Mouse (Mus musculus): ENCODE data around the gene Slc12a4.

Gene Slc12a4

DNA sequence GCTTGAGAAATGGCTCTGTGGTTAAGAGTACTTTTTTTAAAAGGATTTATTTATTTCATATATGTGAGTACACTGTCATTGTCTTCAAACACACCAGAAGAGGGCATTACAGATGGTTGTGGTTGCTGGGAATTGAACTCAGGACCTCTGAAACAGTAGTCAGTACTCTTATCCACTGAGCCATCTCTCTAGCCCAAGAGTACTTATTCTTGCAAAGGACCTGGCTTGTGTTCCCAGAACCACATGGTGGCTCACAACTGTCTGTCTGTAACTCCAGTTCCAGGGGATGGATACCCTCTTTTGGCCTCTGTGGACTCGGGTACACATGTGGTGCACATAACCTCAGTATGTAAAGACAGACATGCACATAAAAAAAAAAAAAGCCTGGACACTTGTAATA lies 3.5 kb upstream of the Slc12a4 start:
- in situ Hi-C loops (cut with MboI, MseI): no loop called here

DNA sequence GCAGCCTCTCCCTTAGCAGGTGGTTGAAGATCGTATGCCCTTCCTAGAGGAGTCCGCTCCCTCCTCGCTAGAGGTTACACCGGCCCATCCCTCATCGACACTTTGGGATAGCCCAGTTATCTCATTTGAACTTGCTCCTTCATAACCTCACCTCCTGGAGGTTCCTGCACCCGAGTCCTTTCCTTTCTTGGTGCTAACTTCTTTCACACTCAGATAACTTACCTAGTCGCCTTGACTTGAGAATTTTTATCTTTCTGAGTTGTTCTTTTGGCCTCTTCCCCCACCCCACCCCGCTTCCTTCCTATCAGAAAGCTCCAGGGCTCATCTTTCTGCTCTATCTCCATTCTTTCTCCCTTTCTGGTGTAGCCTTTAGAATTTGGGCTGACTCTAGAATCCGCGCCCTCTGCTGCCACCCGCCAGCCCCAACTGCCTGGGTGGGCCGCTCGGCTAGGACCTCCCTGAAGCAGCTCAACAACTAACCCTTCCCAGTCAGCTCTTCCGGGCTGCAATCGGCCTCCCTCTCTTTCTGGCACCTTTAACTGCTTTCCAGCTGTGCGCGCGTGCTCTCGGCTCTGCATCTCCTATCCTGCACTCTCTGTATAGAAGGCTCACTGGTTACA lies 905 bp upstream of the Slc12a4 start:
- in situ Hi-C loops (cut with MboI, MseI): no loop called here

DNA sequence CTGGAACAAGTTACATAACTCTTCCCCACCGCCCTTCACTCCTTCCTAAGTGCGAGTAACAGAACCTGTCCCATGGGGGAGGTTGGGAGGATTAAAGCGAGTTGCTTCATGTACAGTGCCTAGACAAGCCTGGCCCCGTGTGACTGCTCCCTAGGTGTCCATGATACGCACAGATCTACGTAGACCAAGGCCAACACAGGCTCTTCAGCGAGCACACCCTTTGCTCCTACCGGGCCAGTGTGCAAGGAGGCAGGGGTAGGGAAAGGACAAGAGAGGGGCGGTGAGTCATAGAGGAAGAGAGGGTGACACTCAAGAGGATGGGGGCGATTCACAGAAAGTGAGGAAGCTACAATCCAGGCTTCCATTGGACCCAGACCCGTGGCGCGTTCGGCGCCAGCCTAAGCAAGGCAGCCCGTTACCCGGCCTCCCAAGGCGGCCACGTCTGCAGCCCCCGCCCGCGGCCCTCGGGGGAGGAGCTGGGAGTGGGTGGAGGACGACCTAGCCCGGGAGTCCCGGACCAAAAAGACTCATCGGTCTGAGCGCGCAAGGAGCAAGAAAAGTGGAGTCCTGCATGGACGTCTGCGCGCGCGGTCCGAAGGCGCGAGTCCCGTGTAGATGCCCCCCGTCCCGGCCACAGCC lies 512 bp downstream of the Slc12a4 start:
- in situ Hi-C loops (cut with MboI, MseI): no loop called here

DNA sequence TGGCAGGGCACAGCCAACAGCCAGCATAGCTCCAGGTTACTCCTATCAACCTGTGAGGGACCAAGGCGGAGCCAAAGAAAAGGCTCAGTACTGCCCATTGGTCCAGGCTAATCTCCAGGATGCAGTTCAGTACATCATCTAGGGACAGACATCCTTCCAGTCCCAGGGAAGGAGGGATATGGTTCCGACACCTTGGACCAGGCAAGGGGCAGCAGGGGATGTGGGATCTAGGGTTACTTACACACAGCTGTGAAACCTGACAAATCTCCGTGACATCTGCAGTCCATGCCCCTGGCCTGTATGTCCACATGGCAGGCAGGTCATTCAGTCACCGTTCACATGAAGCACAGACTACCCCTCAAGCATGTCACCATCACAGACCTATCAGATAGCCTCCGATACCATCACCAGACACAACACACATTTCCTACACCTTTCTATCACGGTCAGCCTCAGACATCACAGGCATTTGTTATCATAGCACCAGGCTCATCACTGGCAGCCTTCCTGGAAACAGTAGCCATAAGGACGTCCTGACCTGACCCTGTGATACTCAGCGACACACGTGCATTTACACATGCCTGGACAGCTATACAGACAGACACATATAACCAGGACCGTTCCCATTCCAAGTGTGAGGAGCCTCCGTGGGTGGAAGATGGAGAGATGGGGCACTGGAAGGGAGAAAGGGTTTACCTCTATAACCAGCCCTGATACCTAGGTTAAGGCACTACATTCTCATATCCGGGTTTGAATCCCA lies 1.2 kb downstream of the Slc12a4 start:
- in situ Hi-C loops (cut with MboI, MseI): no loop called here

DNA sequence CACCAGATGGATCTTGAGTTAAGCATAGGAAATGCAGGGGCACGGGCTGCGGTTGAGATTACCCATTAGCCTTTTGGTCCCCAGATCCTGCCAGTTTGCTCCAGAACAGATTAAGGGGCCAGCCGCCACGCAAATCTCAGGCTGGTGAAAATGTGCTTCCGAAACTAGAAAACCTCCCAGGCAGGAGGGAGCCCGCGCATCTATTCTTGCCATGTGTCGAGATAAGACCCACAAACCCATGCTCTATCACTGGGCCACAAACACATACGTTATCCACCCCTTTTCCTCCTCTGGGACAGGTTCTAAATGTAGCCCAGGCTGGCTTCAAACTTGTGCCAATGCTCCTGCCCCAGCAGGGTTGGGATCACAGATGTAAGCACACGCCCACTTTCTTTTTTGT lies 4.4 kb downstream of the Slc12a4 start:
- in situ Hi-C loops (cut with MboI, MseI): no loop called here

DNA sequence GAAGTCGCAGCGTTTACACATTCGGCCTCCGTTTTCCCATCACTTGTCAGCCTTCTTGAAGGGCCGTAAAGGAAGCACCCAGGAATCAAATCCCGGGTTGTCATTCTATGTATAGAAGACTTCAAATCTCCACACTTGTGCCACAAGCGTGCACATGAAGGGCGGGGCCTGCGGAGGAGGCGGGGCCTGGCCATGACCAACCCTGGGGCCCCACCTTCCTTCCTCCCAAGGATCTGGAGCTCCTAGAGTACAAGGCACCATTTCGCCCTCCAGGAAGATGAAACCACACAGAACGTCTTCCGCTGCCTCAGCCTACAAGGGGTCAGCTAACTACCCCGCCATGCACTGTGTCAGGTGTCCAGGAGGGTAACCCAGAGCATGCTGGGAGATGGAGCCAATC lies 4.8 kb downstream of the Slc12a4 start:
- in situ Hi-C loops (cut with MboI, MseI): no loop called here

DNA sequence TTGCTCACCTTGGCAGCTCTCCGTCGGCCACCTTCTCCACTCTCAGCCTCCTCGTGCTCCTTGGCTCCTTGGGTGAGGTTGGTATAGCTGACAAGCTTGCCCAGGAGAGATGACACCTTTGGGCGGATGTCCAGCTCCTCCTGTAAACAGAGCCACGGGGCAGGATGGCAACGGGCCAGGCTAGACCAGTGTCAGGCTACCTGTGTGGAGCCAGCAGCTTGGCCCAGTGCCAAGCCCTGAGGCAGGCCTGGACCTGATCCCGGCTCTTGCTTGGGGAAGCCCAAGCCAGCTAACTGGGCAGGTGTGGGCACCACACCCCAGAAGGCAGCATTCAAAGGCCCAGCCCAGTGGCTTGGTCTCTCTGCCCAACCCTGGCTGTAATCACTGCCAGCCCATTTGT lies 6.5 kb downstream of the Slc12a4 start:
- in situ Hi-C loops (cut with MboI, MseI): no loop called here

DNA sequence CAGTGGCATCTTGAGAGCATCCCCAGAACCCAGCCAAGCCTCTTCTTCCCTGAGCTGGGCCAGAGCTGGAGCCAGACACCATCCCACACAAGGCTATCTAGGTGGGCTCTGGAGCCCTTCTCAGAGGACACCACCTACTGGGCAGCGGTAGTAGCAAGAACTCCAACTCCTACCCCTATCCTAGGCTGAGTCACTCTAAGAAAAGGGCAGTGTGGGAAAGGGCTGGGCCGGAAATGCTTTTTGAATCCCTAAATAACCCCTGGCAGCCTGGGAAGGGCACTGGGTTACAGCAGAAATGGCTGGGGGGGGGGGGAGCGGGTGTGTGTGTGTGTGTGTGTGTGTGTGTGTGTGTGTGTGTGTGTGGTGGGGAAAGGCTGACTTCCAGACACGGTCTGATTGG lies 8.1 kb downstream of the Slc12a4 start:
- in situ Hi-C loops (cut with MboI, MseI): no loop called here

DNA sequence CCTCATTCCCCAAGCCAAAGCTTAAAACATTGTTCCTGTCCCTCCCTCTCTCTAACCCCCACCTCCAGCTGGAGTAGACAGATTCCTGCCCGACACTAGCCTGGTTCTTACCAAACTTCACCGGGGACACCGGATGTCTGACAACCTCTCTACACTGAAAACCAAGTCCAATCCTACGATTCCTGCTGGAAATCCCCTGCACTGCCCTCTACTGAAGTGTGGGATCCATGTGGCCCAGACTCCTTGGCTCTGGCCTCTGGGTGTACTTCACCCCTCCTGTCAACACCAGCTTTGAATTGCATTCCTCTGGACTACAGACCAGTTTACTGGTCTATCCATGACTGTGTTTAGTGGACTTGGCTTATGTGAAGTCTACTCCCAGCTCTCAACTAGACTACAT lies 9.3 kb downstream of the Slc12a4 start:
- in situ Hi-C loops (cut with MboI, MseI): no loop called here

DNA sequence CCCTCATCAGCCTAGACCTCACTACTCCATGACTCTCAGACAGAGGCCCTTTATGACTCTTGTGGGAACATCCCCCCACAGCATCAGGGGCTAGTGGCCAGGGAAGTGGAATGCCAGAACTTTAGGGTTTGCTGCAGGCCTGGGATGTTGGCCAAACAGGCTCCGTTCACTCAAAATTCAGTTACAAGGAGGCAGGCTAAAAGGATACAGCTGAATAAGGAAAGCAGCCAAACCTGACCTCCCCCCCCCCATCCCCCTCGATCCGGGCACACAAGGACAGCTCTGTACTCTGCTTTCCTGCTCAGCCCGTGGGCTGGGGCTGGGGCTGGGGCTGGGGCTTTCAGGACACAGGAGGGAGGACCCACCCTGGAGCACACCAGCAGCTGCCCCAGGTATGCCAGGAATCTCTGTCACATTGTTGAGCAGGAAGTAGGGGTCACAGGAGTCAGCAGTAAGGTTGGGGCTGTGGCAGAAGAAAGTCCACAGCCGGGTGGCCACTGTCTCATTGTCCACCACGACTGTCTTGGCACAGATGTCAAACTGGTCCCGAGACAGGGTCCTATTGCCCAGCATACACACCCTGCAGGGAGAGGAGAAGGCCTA lies 14.7 kb downstream of the Slc12a4 start:
- in situ Hi-C loops (cut with MboI, MseI): no loop called here

DNA sequence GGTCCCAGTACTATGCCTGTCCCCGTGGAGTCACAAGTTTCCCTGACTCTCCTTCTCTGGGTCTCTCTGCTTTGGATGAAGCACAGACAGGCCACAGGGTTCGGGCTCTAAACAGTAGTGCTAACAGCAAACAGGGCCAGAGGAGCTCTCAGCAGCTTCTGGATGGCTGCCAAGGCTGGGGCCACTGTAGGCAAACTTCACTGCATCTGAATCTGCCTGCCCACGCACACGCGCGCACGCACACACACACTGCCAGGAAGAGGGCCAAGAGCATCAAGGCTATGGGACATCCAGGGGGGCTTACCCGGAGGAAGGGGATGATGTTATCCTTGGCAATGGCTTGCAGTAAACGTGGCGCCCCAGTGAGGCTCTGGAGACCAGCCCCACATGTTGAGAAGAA lies 16.5 kb downstream of the Slc12a4 start:
- in situ Hi-C loops (cut with MboI, MseI): no loop called here

DNA sequence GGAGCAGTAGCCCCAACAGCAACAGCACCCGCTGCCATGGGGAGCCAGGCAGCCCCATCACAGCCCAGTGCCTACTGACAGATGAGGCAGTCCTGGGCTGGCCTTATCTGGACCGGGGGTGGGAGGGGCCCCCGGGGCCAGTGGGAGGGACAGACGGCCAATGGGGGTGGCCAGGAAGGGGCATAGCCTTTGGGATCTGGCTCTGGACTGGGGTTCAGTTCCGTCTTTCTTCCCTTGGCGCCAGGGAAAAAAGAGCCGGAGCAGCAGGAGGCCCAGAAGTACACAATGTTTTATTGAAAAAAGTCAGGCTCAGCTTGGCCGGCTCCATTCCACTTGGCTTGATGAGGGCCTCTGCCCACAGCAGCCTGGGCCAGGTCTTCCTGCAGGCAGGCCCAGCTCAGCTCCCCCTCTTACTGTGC lies 22.6 kb downstream of the Slc12a4 start, which contains the start of gene Lcat:
Gene Lcat (minus strand): TSS at position 62 of the 419 bp plus-strand sequence.
- in situ Hi-C loops (cut with MboI, MseI): no loop called here

DNA sequence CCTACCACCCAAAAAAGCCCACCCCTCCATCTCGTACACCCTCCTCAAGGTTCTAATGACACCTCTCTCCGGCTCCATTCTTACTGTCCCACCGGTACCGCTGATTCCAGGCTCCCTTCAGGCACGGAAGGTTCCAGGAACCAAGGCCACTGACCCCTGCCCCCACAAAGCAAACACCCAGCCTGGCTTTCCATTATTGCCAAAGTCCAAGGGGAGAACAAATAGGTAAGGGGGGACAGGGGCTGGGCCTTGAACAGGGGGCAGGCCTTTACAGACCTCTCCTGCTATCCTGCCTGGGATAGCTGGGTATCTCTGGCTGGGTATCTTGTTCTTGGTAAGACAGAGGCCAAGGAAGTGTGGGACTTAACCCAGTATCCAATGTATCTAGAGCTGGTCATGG lies 23.4 kb downstream of the Slc12a4 start:
- in situ Hi-C loops (cut with MboI, MseI): no loop called here

DNA sequence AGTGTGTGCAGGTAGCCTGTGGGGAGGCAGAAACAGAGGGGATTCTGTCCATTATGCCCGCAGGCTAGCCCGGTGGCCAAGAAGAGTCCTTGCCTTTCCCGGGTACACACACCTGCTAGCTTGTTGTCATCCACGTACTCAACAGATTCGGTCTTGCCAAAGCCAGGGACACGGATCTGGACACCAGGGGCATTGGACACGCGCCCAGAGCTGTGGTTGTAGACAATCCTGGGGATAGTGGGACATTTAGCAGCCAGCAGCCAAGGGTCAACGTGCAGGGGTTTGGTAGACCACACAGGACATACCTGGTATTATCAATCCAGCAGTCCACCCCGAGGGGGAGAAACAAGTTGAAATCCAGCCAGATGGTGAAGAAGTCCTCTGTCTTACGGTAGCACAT lies 23.9 kb downstream of the Slc12a4 start:
- in situ Hi-C loops (cut with MboI, MseI): no loop called here

DNA sequence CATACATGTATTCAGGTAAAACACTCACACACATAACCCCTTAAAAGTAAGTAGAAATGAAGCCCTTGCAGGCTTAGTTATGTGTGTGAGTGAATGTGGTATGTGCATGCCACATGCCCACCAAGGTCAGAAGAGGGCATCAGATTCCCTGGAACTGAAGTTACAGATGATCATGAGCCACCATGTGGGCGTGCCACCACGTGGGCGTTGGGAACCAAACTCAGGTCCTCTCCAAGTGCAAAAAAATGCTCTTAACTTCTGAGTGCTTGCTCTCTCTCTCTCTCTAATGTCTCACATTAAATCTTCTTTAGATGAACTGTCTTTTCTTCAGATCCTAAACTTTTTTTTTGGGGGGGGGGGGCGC lies 27.6 kb downstream of the Slc12a4 start, which contains the start of gene Psmb10:
Gene Psmb10 (minus strand): TSS at position 139 of the 364 bp plus-strand sequence.
- in situ Hi-C loops (cut with MboI, MseI): loop anchor here (5.0 kb wide), 1 partner anchor 231 kb away; the partner anchor contains the start of genes 4933405L10Rik and Enkd1

DNA sequence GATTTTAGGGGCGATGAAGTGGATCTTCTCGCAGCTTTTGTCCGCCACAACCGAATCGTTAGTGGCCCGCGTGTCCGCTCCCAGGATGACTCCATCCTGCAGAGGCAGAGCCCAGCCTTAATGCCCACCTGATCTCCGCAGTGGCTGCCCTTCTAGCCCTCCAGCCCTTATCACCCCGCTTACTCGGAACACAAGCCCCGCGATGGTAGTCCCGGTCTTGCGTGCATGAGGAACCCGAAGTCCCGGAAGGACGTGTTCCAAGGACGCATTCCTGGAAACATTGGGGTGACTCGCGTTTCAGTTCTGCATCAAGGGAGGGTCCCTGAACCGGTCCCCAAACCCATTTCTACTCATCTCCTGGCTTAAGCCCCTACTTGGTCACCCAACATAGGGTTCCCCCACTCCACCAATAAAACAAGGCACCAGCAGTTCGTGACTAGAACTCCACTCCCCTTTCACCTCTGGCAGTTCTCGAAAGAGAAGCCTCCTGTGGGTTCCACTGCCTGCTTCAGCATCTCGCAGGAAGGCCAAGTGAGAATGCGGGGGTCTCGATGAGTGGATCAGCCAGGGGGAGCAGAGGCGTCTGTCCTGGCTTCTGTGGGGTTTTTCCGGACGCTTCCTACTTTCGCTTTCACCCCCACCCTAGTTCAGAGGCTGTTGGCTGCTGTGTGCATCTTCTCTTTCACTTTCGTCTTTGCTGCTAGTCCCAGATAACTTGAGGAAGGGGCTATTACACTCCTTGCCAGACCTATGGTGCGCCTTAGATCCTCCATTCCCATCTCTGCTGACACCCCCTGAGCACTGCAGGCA lies 28.2 kb downstream of the Slc12a4 start:
- in situ Hi-C loops (cut with MboI, MseI): loop anchor here (5.0 kb wide), 1 partner anchor 230 kb away; the partner anchor contains the start of genes 4933405L10Rik and Enkd1

DNA sequence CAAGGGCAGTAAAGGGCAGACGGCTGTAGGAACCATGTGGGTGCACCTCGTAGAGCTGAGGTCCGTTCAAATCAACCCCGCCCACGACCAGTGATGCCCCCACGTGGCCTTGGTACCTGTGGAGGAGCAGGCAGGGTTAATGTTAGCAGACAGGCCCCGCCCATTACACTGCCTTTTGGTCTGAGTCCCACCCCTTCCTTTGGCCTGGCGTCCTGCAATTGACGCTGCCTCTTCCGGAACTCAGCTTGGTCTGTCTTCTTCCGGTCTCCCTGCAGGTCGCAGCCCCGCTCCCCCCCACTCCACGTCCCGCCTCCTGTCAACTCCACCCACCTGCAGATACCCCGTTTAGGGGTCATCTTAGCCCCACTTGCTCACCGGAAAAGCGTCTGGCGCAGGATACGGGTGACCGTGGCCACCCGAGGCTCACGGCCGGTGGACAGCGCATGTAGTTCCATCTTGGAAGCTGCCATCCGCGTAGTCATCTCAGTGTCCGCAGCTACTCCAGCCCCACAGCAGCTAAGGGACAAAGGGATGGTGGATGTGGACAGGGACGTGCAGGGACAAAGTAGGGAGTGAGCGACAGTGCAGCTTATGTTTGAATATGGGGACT lies 28.9 kb downstream of the Slc12a4 start:
- in situ Hi-C loops (cut with MboI, MseI): loop anchor here (5.0 kb wide), 1 partner anchor 230 kb away; the partner anchor contains the start of genes 4933405L10Rik and Enkd1

DNA sequence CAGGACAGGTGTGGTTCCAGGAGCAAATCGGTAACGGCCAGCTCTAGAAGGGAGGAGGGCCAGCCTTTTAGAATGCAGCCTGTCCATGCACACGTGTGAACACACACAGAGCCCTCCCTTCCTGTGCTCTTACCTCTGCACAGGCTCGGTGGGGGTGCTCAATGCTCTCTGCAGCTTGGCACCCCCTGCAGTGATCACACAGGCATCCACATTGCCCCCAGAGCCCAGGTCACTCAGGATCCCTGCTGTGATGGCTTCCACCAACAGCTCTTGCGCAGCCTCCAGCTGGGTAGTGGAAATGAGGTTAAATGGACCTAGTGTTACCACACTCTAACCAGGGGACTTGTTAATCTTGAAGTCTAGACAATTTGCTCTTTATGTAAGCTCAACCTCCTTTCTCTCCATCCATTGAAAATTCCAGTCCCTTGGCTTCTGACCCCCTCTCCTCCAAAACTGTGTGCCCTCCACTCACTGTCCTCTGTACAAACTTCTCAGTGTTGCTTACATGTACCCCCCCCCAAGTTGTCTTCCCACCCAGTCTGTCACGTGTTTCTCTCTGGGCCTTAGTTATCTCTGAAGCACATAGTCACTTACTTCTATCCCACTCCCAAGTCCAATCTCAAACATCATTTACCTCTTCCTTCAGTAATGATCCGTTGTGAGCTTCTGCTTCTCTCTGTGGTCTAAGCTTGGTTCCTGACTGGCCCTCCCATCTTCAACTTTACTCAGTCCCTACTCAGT lies 29.9 kb downstream of the Slc12a4 start:
- in situ Hi-C loops (cut with MboI, MseI): loop anchor here (5.0 kb wide), 1 partner anchor 229 kb away; the partner anchor contains the start of genes 4933405L10Rik and Enkd1

DNA sequence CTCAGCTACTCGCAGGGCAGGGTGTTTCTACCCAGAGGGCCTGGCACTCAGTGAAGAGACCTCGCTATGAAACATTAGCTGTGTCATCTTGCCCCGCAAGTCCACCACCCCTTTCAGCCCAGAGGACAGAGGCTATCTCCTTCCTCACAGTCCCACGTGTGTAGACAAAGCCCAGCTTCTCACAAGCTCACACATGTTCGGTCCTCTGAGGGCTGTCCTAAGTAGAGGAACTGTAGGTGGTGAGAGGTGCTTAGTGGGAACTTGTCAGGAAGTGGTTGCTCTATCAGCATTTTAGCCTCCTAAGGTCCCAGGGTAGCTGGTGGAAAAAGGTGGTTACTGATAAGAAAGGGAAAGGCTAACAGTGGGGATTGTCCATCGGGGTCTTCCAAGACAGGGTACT lies 30.8 kb downstream of the Slc12a4 start:
- in situ Hi-C loops (cut with MboI, MseI): loop anchor here (5.0 kb wide), 1 partner anchor 228 kb away; the partner anchor contains the start of genes 4933405L10Rik and Enkd1

DNA sequence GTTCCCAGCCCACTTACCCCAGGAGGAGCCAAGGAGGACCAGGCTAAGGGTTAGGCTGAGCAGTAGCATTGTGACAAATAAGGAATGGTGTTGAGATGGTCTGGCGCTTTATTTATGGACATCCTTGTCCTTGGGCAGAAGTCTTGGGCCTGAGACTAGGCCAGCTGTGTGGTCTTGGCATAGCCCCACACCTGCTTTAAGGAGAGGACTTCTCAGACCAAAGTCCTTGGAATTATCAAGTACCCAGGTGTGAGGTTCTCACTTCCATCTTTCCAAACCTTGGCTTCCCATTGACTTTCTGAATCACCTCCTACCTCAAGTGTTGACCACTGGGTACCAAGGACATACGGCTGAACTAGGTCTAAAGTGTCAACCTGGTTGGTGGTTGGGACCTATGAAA lies 32.1 kb downstream of the Slc12a4 start, which contains the start of gene Ctrl:
Gene Ctrl (minus strand): TSS at position 101 of the 400 bp plus-strand sequence.
- in situ Hi-C loops (cut with MboI, MseI): loop anchor here (5.0 kb wide), 1 partner anchor 944 kb away; no protein-coding TSS in a partner anchor

Data from T-helper 2 cell (primary cell).